Mouse (Mus musculus): Measurements from ENCODE around the gene Prickle2. TPM values are rescaled to one million over a fixed set of nuclear protein-coding genes. Genes with fewer than 3 reads are reported as not detected.

Prickle2 gene
- polyA plus RNA-seq, 1 experiment from 2014 or later: 5.8 TPM

- no peaks in the 10 kb centered on the region for H3K9me3 ChIP-seq
- H3K36me3 ChIP-seq: no peaks in the 10 kb centered on the region
- no peaks in the 10 kb centered on the region for H3K4me1 ChIP-seq
- no peak overlapping the region for H3K4me3 ChIP-seq
- 74% methylated on average over 1 of the region's 1 CpGs for WGBS
- H3K27ac ChIP-seq: no peak overlapping the region
- H3K27me3 ChIP-seq (ENCODE audit: insufficient read depth, poor library complexity, severe bottlenecking): no peaks in the 10 kb centered on the region
- DNase-seq (ENCODE audit: low spot score): no peak
Observed at GRCm38 (mm10) chr6:92649063-92649462, 56.9 kb downstream of the Prickle2 start.

GRCm38 (mm10) chr6:92648571-92648970 is 57.4 kb downstream of the Prickle2 start:
- WGBS: 57% methylated on average over 2 of the region's 2 CpGs
- DNase-seq (ENCODE audit: low spot score): no peak
- Histone ChIP-seq H3K4me3 (no peak overlapping the region), H3K27ac (no peak overlapping the region), H3K9me3 (no peaks in the 10 kb centered on the region), H3K27me3 (ENCODE audit: insufficient read depth, poor library complexity, severe bottlenecking) (no peaks in the 10 kb centered on the region), H3K4me1 (no peaks in the 10 kb centered on the region), H3K36me3 (no peaks in the 10 kb centered on the region)

DNA sequence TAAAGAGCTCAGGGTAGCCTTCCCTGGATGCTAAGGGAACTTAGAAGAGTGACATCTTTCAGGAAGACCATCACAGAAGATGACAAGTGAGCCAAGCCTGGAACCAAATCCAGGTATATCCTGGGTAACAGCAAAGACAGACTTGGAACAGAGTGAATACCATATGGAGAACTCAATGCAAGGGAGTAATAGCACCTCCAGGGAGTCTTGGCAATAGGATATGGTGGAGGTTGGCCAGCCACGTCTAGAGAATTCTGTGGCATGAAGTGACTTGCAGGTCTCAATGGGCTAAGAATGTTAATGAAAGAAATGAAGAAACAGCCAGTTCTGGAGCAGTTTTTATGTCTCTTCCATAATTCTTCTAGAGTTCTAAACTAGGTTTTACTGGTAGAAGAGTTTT is 63.0 kb downstream of the Prickle2 start:
- H3K4me3 ChIP-seq: no peak overlapping the region
- H3K4me1 ChIP-seq: no peaks in the 10 kb centered on the region
- 91% methylated on average over 1 of the region's 1 CpGs for WGBS
- no peaks in the 10 kb centered on the region for H3K27me3 ChIP-seq (ENCODE audit: insufficient read depth, poor library complexity, severe bottlenecking)
- no peak for DNase-seq (ENCODE audit: low spot score)
- no peaks in the 10 kb centered on the region for H3K36me3 ChIP-seq
- no peak overlapping the region for H3K27ac ChIP-seq
- H3K9me3 ChIP-seq: no peaks in the 10 kb centered on the region

DNA sequence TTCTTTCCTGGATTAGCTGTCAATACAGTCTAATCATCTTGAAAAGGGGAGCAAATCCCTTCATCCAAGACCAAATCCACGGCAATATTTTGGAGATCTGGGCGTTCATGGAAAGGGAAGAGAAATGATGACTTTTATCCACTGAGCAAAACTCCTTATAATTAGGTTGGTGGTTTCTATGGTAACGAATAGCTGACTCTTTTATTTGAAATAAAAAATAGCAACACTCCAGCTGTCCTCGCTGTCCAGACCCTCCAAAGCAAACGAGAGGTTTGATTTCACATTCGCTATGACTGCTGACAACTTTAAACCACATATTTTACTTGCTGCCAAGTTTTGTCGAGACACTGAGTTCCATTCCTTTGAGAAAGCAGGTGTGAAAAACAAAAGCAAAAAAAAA is 64.0 kb downstream of the Prickle2 start:
- Histone ChIP-seq H3K4me3 (no peak overlapping the region), H3K36me3 (no peaks in the 10 kb centered on the region), H3K27me3 (ENCODE audit: insufficient read depth, poor library complexity, severe bottlenecking) (no peaks in the 10 kb centered on the region), H3K4me1 (no peaks in the 10 kb centered on the region), H3K9me3 (no peaks in the 10 kb centered on the region), H3K27ac (no peak overlapping the region)
- whole genome bisulfite sequencing: 84% methylated on average over 7 of the region's 7 CpGs
- DNase-seq (ENCODE audit: low spot score): no peak

DNA sequence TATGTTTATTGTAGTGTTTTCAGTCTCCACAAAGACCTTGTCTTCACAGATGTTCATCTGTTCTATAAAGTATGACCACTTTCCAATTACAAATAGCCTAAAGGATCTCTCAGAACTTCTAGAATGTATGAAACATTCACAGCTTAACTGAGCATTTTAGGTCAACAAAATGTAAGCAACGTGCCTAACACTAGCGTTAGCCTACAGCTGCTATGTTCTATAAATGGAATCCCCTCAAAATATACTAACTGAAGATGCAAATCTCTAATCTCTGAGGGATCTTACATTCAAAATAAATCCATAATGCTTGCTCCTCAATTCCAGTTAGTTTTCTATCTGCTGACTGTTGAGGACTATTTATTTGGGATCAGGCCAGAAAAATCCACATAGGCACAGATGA is 65.1 kb downstream of the Prickle2 start:
- Histone ChIP-seq H3K36me3 (no peaks in the 10 kb centered on the region), H3K4me3 (no peak overlapping the region), H3K9me3 (no peaks in the 10 kb centered on the region), H3K27me3 (ENCODE audit: insufficient read depth, poor library complexity, severe bottlenecking) (no peaks in the 10 kb centered on the region), H3K27ac (no peak overlapping the region), H3K4me1 (no peaks in the 10 kb centered on the region)
- DNase-seq (ENCODE audit: low spot score): no peak
- WGBS: 80% methylated on average over 2 of the region's 2 CpGs

DNA sequence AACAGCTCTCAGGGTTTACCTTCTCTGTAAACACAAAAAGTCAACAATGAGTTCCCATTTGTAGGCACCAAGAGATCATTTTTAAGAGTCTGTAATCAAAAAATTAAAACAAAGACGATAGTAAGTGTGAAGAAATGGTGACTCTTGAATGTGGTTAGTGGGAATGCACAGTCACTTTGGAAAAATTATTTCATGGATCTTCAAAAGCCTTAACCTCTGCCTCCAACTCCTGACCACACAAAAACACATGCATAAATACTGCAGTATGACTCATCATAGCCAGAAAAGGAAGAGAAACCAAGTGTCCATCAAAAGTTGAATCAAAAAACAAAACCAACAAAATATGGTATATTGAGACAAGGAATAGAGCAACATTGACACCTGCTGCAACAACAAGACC is 69.5 kb downstream of the Prickle2 start:
- Histone ChIP-seq H3K27ac (no peak overlapping the region), H3K9me3 (no peaks in the 10 kb centered on the region), H3K27me3 (ENCODE audit: insufficient read depth, poor library complexity, severe bottlenecking) (no peaks in the 10 kb centered on the region), H3K4me3 (no peak overlapping the region), H3K36me3 (no peaks in the 10 kb centered on the region), H3K4me1 (no peaks in the 10 kb centered on the region)
- WGBS: 64% methylated on average over 1 of the region's 1 CpGs
- no peak for DNase-seq (ENCODE audit: low spot score)

DNA sequence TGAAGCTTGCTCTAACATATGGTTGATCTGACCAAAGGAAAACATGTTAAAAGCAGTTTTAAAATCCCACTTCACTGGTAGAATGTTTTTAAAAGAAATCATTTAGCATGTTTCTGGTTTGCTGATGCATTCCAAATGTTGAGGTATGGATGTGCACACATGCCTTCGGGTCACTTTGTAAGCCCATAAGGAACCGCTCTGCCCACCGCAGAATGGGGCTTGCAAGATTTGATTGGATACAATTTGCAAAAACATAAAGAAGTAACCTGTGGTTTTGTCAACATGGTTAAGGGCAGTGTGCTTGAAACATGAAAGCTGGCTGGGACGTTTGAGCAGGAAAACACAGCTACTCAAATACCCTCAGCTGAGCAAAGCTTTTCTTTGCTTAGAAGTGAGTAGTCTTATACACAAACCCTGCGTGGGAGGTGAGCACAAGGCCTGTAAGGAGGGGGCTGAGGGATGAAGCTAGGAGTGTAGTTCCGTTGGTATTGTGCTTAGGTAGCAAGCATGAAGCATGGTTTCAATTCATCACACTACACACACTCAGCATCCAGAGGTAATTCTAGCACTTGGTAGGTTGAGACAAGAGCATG is 71.0 kb downstream of the Prickle2 start:
- no peaks in the 10 kb centered on the region for H3K4me1 ChIP-seq
- H3K4me3 ChIP-seq: no peak overlapping the region
- no peaks in the 10 kb centered on the region for H3K27me3 ChIP-seq (ENCODE audit: insufficient read depth, poor library complexity, severe bottlenecking)
- H3K36me3 ChIP-seq: no peaks in the 10 kb centered on the region
- 79% methylated on average over 6 of the region's 6 CpGs for WGBS
- no peak for DNase-seq (ENCODE audit: low spot score)
- H3K9me3 ChIP-seq: no peaks in the 10 kb centered on the region
- no peak overlapping the region for H3K27ac ChIP-seq

GRCm38 (mm10) chr6:92630991-92631390 is 75.0 kb downstream of the Prickle2 start:
- Histone ChIP-seq H3K36me3 (no peaks in the 10 kb centered on the region), H3K4me3 (no peak overlapping the region), H3K4me1 (peaks cover 3% of the 10 kb centered on the region; the same call in 1 of the 2 replicates), H3K27ac (no peak overlapping the region), H3K27me3 (ENCODE audit: insufficient read depth, poor library complexity, severe bottlenecking) (no peaks in the 10 kb centered on the region), H3K9me3 (no peaks in the 10 kb centered on the region)
- no peak for DNase-seq (ENCODE audit: low spot score)
- 86% methylated on average over 2 of the region's 2 CpGs for WGBS

- Histone ChIP-seq H3K9me3 (no peaks in the 10 kb centered on the region), H3K27me3 (ENCODE audit: insufficient read depth, poor library complexity, severe bottlenecking) (no peaks in the 10 kb centered on the region), H3K27ac (no peak overlapping the region), H3K4me3 (no peak overlapping the region), H3K4me1 (peaks cover 13% of the 10 kb centered on the region), H3K36me3 (no peaks in the 10 kb centered on the region)
- no peak for DNase-seq (ENCODE audit: low spot score)
- WGBS: 86% methylated on average over 3 of the region's 3 CpGs
Observed at GRCm38 (mm10) chr6:92627711-92628110, 78.2 kb downstream of the Prickle2 start.

DNA sequence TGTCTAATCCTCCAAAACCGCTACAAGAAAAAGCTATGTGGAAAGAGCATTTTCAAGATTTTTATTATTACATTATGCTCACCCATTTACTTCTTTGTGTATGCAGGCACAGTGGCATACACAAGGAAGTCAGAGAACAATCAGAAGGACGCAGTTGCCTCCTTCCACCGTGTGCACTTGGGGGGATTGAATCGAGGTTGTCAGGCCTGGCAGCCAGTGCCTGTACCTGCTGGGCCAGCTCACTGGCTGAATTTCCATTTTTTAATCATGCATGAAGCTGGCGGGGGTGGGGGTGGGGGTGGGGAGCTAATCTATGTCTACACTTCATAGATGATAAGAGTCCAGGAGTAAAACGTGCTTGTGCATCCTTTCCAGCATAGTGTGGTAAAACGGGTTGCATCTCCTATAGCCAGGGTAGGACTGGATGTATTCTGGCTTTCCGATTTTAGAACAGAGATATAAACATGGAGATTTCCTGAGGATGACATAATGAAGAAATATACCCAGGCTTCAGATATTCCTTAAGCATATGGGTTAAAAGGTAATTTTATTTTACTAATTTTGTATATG is 78.8 kb downstream of the Prickle2 start:
- peaks cover 13% of the 10 kb centered on the region for H3K4me1 ChIP-seq
- no peak for DNase-seq (ENCODE audit: low spot score)
- WGBS: 66% methylated on average over 8 of the region's 8 CpGs
- H3K27ac ChIP-seq: no peak overlapping the region
- H3K36me3 ChIP-seq: no peaks in the 10 kb centered on the region
- H3K4me3 ChIP-seq: no peak overlapping the region
- H3K9me3 ChIP-seq: no peaks in the 10 kb centered on the region
- H3K27me3 ChIP-seq (ENCODE audit: insufficient read depth, poor library complexity, severe bottlenecking): no peaks in the 10 kb centered on the region

- Histone ChIP-seq H3K9me3 (no peaks in the 10 kb centered on the region), H3K4me3 (no peak overlapping the region), H3K36me3 (no peaks in the 10 kb centered on the region), H3K4me1 (peaks cover 13% of the 10 kb centered on the region), H3K27ac (no peak overlapping the region), H3K27me3 (ENCODE audit: insufficient read depth, poor library complexity, severe bottlenecking) (no peaks in the 10 kb centered on the region)
- 75% methylated on average over 1 of the region's 1 CpGs for WGBS
- no peak for DNase-seq (ENCODE audit: low spot score)
Observed at GRCm38 (mm10) chr6:92625923-92626322, 80.0 kb downstream of the Prickle2 start.

DNA sequence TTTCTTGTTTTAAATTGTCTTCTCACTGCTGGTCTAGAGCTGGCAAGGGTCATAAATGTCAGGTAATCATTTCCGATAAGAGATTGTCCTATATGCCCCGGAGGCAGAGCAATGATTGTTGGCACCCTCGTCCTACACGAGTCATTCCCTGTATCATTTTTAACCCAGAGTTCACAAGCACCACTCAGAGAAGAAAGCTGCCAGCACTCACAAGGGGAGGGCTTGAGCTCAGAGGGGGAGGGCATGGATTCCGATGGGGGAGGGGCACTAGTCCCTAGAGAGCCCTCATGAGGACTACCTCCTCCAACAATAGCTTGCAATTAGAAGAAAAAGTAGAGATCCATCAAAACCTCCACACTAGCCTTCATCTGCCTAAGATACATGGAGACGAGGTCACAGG is 81.6 kb downstream of the Prickle2 start:
- 45% methylated on average over 6 of the region's 6 CpGs for WGBS
- Histone ChIP-seq H3K27ac (no peak overlapping the region), H3K36me3 (peaks cover 1% of the 10 kb centered on the region; the same call in 1 of the 2 replicates), H3K27me3 (ENCODE audit: insufficient read depth, poor library complexity, severe bottlenecking) (no peaks in the 10 kb centered on the region), H3K4me3 (no peak overlapping the region), H3K4me1 (peaks cover 13% of the 10 kb centered on the region), H3K9me3 (peaks cover 1% of the 10 kb centered on the region; the same call in 1 of the 2 replicates)
- DNase-seq (ENCODE audit: low spot score): no peak

GRCm38 (mm10) chr6:92617183-92617582 is 88.8 kb downstream of the Prickle2 start:
- DNase-seq (ENCODE audit: low spot score): no peak
- Histone ChIP-seq H3K4me1 (no peaks in the 10 kb centered on the region), H3K27ac (no peak overlapping the region), H3K27me3 (ENCODE audit: insufficient read depth, poor library complexity, severe bottlenecking) (no peaks in the 10 kb centered on the region), H3K4me3 (no peak overlapping the region), H3K9me3 (peaks cover 5% of the 10 kb centered on the region; the same call in 1 of the 2 replicates), H3K36me3 (peaks cover 5% of the 10 kb centered on the region; the same call in 1 of the 2 replicates)
- 65% methylated on average over 2 of the region's 2 CpGs for WGBS

GRCm38 (mm10) chr6:92614771-92615170 is 91.2 kb downstream of the Prickle2 start:
- Histone ChIP-seq H3K4me3 (no peak overlapping the region), H3K27ac (no peak overlapping the region), H3K4me1 (peaks cover 5% of the 10 kb centered on the region; the same call in 1 of the 2 replicates), H3K27me3 (ENCODE audit: insufficient read depth, poor library complexity, severe bottlenecking) (no peaks in the 10 kb centered on the region), H3K36me3 (peaks cover 5% of the 10 kb centered on the region; the same call in 1 of the 2 replicates), H3K9me3 (peaks cover 5% of the 10 kb centered on the region; the same call in 1 of the 2 replicates)
- no peak for DNase-seq (ENCODE audit: low spot score)
- WGBS: 76% methylated on average over 3 of the region's 3 CpGs

Measured in heart, embryonic 10.5 days (tissue).